Mouse (Mus musculus) MEL (cell line): Measurements from ENCODE around the gene Chd1l.

Experiments used
- CTCF ChIP-seq, 3 experiments: IDR thresholded peaks in 2 of 3; conservative IDR thresholded peaks in 1 of 3; 2 replicates each; pipeline ENCODE4 v1.5.1; 2011 to 2012; ENCODE audit warnings: low read length in 3 of 3, low read depth in 2 of 3, mild to moderate bottlenecking in 2 of 3, improper control_type of control experiment in 1 of 3, inconsistent platforms in 1 of 3, mixed read lengths in 1 of 3, moderate library complexity in 1 of 3; ENCODE audit not compliant: control insufficient read depth in 1 of 3, insufficient read depth in 1 of 3, poor library complexity in 1 of 3, severe bottlenecking in 1 of 3
- ETS1 ChIP-seq: IDR thresholded peaks from 2 replicates; pipeline ENCODE4 v1.6.1; 2012; ENCODE audit warnings: low read depth, mild to moderate bottlenecking, inconsistent platforms, low read length, improper control_type of control experiment, moderate library complexity
- HCFC1 ChIP-seq: IDR thresholded peaks from 2 replicates; pipeline ENCODE4 v1.6.1; 2012; ENCODE audit warnings: low read depth, mild to moderate bottlenecking, inconsistent platforms, low read length, improper control_type of control experiment, moderate library complexity
- POLR2A ChIP-seq, 2 experiments: IDR thresholded peaks; 2 replicates each; pipeline ENCODE4 v1.6.1; 2011 to 2012; ENCODE audit warnings: low read length in 2 of 2, mild to moderate bottlenecking in 2 of 2, control low read depth in 1 of 2, improper control_type of control experiment in 1 of 2, low read depth in 1 of 2, moderate library complexity in 1 of 2; ENCODE audit not compliant: control insufficient read depth in 1 of 2, insufficient read depth in 1 of 2, poor library complexity in 1 of 2
- RCOR1 ChIP-seq: IDR thresholded peaks from 2 replicates; pipeline ENCODE4 v1.6.1; 2012; ENCODE audit warnings: low read depth, mild to moderate bottlenecking, inconsistent platforms, low read length, improper control_type of control experiment
- USF1 ChIP-seq: IDR thresholded peaks from 2 replicates; pipeline ENCODE4 v1.6.1; 2014; ENCODE audit warnings: low read depth, mild to moderate bottlenecking, inconsistent platforms, low read length, improper control_type of control experiment, moderate library complexity

DNA sequence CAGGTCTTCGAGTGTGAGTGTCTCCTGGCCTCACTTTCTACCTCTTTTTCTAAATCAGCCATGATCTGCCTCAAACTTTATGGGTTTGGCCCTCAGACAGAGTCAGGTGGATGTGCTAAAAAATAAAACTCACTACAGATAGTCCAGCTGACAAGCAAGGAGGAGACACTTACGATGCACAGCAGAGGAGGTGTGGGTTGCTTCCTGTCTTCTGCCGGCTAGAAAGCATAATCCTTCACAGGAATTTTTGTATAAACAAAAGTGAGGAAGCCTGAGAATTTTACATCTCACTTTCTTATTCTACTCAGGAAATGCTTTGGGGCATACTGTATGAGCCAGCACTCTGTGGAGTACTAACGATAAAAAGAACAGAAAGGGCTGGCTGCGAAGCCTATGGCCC lies 45.4 kb downstream of the Chd1l start:
- TF ChIP-seq POLR2A (IDR thresholded peaks at IDR 0.05; ENCODE audit: control insufficient read depth in 1 of 2, insufficient read depth in 1 of 2, low read depth in 1 of 2, low read length in 2 of 2, poor library complexity in 1 of 2) (no peak), CTCF (IDR thresholded peaks at IDR 0.05 in 2 of 3, conservative IDR thresholded peaks at IDR 0.05 in 1 of 3; ENCODE audit: control insufficient read depth in 1 of 3, insufficient read depth in 1 of 3, low read depth in 2 of 3, low read length in 3 of 3, poor library complexity in 1 of 3, severe bottlenecking in 1 of 3) (no peak), USF1 (no peak), RCOR1 (no peak), ETS1 (no peak), HCFC1 (no peak)
